Mouse (Mus musculus) urinary bladder, adult 2 months (tissue): Measurements from ENCODE around the gene Aff1. TPM values are rescaled to one million over a fixed set of nuclear protein-coding genes. Genes with fewer than 3 reads are reported as not detected.

Source experiments
- DNase-seq: peaks from one replicate; pipeline ENCODE4 v3.0.0; 2022; ENCODE audit warnings: low spot score
- polyA plus RNA-seq: library from polyadenylated mRNA; depleted of rRNA; stranded (reverse); fragments of >200 nt; gene quantifications from 2 replicates; pipeline ENCODE4 v1.2.3, GENCODE M21; 2012

Gene Aff1
- polyA plus RNA-seq, 1 experiment, result 9.4 TPM

DNA sequence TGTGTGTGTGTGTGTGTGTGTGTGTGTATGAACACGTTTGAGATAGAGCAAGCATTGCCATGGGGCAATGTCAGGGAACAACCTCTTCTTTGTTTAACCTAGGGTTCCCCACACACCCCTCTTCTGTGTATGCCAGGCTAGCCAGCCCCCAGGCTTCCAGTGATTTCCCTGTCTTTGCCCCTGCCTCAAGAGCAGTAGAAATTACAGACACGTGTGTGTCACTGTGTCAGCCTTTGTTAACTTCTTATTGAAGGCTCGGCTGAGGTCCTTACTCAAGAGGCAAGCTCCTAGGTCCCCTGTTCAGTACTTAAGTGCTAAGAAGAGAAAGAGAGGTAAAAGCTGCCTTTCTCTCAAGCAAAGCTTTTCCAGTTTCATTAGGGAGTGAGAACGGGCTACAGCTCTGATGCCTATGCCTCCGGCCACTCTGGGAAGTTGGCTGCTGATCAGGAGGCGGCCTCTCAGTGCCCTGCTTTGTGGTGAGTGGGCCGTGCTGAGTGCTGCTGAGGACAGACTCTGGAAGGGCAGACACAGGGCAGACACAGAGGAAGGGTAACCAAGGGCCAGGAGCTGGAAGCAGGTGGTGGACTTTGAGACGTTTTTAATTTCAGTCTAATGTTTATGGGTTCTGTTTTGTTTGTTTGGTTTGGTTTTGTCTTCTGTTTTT, 111.9 kb downstream of the Aff1 start:
- no peak for DNase-seq

GRCm38 (mm10) chr5:103806851-103807578, 114.8 kb downstream of the Aff1 start:
- no peak for DNase-seq

DNA sequence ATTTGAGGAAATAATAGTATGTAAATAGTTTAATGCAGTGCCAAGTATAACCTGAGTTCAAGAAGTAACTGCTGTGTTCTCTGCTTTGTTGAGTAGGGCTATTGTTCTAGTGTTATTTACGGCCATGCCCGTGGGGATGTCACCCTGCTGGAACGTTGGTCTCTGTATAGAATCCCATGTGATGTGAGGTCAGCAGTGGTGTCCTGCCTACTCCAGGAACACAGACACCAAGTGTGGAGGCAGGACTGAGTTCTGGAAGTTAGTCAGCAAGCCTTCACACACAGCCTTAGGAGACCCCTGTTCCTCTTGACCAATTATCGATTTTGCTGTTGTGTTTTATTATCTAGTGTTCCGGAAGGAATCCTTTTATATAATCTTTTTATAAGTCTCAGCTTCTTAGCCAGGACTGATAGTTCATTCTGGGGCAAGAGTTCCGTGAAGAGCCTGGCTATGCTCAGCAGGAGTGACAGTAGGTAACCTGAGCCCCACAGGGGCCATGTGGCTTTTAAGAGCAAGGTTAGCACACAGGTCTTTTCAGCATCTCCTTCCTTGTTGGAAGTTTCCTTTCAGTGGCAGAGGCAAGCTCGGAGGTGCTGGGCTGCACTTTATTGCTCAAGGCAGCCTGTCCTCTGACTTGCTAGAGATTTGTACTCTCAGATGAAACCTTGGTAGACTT, 115.6 kb downstream of the Aff1 start:
- no peak for DNase-seq

DNA sequence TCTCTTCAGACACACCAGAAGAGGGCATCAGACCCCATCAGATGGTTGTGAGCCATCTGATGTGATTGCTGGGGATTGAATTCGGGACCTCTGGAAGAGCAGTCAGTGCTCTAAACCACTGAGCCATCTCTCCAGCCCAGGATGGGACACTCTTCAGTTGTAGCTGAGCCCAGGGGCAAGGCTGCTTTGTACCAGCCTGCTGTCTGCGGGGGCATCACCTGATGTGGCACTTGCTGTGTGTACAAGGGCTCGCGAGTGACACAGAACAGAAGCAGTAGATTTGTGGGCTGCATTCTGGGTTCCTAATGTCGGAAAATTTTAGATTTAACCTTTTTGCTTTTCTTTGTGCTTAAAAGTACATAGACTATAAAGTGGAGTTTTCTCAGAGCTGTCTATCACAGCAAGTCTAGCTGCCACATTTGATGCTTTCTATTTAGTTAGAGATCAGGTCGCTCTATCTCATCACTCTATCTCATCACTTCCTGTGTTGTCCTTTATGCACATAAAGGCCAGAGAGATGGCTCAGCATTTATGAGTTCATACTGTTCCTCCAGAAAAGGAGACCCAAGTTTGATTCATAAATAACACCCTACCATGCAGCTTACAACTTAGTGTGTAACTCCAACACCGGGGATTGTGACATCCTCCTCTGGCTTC, 117.6 kb downstream of the Aff1 start:
- no peak for DNase-seq

DNA sequence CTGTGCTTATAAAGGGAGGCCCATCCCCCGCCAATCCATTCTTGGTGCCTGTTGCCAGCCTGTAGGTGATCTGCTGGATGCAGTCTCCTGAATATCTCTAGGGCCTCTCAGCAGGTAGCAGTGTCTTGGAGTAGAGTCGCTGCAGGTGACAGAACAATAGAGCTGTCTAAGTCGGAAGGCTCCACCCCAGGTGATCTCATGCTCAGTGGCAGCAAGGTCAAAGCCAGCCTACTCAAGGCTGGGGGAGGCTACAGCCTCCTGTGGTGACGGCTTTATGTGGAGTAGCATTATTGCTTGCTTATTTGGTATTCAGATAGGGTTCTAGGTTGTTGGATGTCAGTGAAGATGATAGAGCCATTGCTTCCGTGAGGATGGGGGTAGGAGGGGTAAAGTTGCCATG, 121.1 kb downstream of the Aff1 start:
- no peak for DNase-seq

DNA sequence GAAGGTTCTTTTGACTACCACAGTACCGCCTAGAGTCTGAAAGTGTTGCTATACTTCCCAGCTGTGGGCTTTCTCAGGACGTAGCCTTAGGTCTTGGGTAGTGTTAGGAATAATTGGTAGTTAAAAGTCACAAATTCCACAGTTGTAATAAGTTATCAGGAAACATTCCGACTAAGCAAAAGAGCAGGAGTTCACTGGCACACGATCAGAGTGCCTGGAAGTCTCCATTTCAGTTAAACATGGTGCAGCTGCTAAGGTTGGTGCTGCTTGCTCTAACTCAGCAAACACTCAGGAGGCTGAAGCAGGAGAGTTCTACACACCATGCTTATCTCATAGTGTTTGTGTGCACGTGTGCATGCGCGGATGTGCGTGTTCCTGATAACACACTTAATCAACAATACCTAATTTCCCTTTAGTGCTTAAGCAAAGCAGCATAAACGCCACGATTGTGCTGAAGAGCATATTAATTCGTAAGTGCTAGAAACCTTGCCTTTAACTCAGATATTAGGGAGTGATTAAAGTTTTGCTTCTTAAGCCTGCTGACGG, 121.9 kb downstream of the Aff1 start:
- DNase-seq, result no peak

GRCm38 (mm10) chr5:103814551-103815248, 122.5 kb downstream of the Aff1 start:
- DNase-seq, result no peak

DNA sequence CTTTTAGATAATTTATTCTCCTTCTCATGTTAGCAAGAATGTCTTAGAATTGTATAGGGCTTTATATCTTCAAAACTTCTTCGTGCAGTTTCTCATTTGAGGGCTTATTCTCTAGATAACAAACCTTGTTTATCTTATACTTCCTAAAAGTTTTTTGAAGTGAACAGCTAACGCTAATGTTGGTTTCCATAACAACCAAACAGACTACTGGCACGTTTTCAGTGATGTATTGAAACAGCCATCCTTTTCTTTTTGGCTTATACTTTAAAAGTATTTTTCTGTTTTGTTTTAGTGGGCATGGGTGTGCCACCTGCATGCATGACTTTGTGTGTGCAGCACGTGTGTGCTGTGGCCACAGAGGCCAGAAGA, 123.1 kb downstream of the Aff1 start:
- no peak for DNase-seq

GRCm38 (mm10) chr5:103816718-103817117, 124.5 kb downstream of the Aff1 start:
- no peak for DNase-seq

GRCm38 (mm10) chr5:103817754-103818153, 125.6 kb downstream of the Aff1 start:
- no peak for DNase-seq

DNA sequence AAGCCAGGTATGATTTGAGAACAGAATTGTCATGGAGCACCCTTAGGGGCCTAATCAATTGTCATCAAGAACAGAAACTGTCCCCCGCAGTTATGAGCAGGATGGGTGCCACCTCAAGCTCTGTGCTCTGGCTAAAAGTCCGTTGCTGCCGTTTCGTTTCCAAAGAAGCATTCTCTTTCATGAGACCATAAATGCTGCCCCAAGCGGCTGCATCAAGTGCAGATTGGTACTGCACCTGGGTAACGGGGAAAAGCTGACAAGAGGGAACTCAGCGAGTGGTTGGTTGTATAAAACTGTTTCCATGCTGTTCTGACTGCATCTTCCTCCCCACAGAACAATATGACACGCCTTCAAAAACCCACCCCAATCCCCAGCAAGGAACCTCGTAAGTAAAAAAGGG, 126.4 kb downstream of the Aff1 start:
- no peak for DNase-seq

DNA sequence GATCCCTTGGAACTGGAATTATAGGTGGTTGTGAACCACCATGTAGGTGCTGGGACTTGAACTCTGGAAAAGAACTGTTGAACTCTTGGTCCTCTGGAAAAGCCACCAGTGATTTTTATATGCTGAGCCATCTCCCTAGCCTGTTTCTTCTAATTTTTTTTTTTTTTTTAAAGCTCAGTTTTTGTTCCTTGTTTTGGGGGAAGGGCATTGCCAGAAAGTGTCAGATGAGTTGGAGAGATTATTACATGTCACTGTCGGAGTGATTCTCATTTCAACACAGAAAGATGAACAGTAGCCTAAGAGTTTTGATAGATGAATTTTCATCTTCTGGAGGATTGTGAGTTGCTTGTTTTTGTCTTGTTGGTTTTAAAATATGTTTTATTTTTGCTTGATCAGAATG, 127.5 kb downstream of the Aff1 start:
- no peak for DNase-seq

DNA sequence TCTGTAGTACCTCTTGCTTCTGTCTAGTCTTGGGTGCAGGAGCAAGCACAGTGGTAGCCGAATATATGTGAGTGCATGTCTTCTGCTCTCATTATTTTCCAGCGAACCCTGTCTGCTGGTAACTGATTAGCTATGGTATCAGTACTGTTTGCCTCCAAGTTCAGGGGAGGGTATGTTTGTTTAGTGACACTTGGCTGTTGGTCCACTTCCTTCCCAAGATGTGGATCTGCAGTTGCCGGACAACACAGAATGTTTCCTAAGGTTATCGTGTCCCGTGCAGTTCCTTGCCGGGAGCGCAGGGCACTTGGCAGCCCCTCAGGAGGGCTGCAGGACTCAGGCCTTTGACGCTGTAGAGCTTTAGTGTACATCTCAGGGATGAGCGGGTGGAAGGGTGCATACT, 128.9 kb downstream of the Aff1 start:
- no peak for DNase-seq

DNA sequence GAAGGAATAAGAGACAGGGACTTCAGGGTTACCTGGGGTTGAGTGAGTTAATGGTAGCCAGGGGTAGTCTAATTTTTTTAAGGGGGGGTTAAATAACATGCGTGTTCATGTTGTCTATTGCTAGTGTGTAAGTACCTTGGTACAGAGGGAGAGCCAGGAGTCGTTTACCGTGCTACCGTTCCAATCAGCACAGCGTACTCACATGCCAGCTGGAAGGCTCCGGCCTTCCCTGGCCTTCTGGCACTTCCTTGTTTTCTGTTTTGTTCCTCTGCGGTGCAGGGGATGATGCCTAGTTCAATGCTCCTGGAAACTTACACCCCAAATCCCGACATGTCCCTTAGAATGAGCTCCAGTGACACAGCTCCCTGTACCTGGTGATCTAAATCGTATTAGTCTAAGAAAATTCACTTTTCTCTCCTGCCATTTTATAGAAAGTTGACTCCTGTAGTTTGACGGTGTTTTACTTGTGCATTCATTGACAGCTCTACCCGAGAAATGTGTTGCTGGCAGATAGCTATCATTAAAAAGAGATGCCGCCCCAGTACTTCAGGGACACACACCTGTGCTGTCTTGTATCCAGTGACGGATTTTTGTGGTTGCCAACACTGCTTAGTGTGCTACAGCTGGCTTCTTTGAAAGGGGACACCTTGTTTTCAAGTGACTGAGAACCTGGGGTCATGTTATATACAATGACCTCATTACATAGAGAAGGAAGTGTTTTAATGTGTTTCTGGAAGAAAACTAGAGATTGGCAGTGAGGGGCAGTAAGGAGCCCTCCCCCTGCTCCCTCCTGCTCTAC, 129.5 kb downstream of the Aff1 start:
- no peak for DNase-seq

DNA sequence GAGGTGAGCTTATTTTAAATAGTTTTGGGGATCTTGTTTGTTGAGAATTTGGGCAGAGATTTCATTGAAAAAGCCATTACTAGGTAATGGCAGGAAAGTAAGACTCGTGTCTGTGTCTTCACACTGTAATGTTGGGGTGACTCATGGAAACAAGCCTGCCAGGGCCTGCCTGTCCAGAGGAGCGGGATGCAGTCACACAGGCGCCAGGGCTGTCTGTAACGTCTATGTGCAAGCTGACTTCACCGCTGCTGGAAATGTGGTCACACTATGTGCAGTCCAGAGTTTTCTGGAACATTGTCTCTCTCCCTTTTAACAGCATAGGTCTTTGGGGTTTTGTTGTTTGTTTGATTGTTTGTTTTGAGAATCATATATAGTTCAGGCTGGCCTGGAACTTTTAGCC, 130.8 kb downstream of the Aff1 start:
- DNase-seq, result no peak

GRCm38 (mm10) chr5:103828304-103828703, 136.1 kb downstream of the Aff1 start:
- DNase-seq, result no peak

- DNase-seq, result no peak
Measured at GRCm38 (mm10) chr5:103828729-103829128, 136.6 kb downstream of the Aff1 start.

GRCm38 (mm10) chr5:103829158-103829557, 137.0 kb downstream of the Aff1 start:
- DNase-seq, result no peak

DNA sequence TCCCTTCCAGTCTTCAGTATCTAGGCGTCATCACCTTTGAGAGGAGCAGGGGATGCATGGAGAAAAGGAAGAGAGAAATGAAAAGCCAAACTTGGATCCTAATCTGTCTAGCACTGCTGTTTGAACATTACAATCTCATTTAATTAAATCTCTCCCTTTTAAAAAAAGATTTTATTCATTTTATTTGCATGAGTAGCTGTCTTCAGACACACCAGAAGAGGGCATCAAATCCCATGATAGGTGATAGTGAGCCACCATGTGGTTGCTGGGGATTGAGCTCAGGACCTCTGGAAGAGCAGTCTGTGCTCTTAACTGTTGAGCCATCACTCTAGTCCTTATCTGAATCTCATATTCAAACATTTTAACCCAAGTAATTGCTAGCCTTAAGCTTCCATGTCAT, 138.7 kb downstream of the Aff1 start:
- DNase-seq, result no peak

- no peak for DNase-seq
Measured at GRCm38 (mm10) chr5:103835471-103836147, 143.4 kb downstream of the Aff1 start.
